Mouse (Mus musculus): Measurements from ENCODE around the gene Bbs9. TPM values are rescaled to one million over a fixed set of nuclear protein-coding genes. Genes with fewer than 3 reads are reported as not detected.
"Not testable (repeated sequence)": the region's sequence is repeated elsewhere in the genome, so short reads cannot be mapped to it uniquely, and the experiment has no call there.

Bbs9 gene
- polyA plus RNA-seq, 1 experiment from 2014 or later, result 20.1 TPM

GRCm38 (mm10) chr9:22824910-22825309, 349.4 kb downstream of the Bbs9 start:
- Histone ChIP-seq H3K9ac (no peak overlapping the region), H3K36me3 (ENCODE audit: poor library complexity, severe bottlenecking) (no peaks in the 10 kb centered on the region), H3K27ac (no peak overlapping the region), H3K4me1 (peaks cover 32% of the 10 kb centered on the region), H3K4me3 (no peak overlapping the region), H3K27me3 (peaks cover 37% of the 10 kb centered on the region), H3K9me3 (replicated peaks) (no peaks in the 10 kb centered on the region), H3K4me2 (no peak overlapping the region)
- no peak for ATAC-seq
- whole genome bisulfite sequencing, result 18% methylated on average over 8 of the region's 8 CpGs

GRCm38 (mm10) chr9:22826571-22826990, 351.1 kb downstream of the Bbs9 start:
- no peaks in the 10 kb centered on the region for H3K9me3 ChIP-seq (replicated peaks)
- peaks cover 32% of the 10 kb centered on the region for H3K4me1 ChIP-seq
- H3K36me3 ChIP-seq (ENCODE audit: poor library complexity, severe bottlenecking), result no peaks in the 10 kb centered on the region
- H3K4me2 ChIP-seq, result no peak overlapping the region
- 14% methylated on average over 3 of the region's 3 CpGs for WGBS
- ATAC-seq, result peak; percentile 87
- H3K27ac ChIP-seq, result no peak overlapping the region
- H3K9ac ChIP-seq, result no peak overlapping the region
- H3K27me3 ChIP-seq, result peaks cover 43% of the 10 kb centered on the region
- H3K4me3 ChIP-seq, result no peak overlapping the region

GRCm38 (mm10) chr9:22827176-22827770, 351.8 kb downstream of the Bbs9 start:
- Histone ChIP-seq H3K4me2 (no peak overlapping the region), H3K36me3 (ENCODE audit: poor library complexity, severe bottlenecking) (no peaks in the 10 kb centered on the region), H3K27ac (no peak overlapping the region), H3K4me1 (peaks cover 32% of the 10 kb centered on the region), H3K9ac (no peak overlapping the region), H3K4me3 (no peak overlapping the region), H3K27me3 (peaks cover 42% of the 10 kb centered on the region), H3K9me3 (replicated peaks) (no peaks in the 10 kb centered on the region)
- 56% methylated on average over 2 of the region's 2 CpGs for WGBS
- no peak for ATAC-seq

GRCm38 (mm10) chr9:22829212-22829960, 353.9 kb downstream of the Bbs9 start:
- Histone ChIP-seq H3K9ac (no peak overlapping the region), H3K4me3 (no peak overlapping the region), H3K27me3 (peaks cover 31% of the 10 kb centered on the region), H3K9me3 (replicated peaks) (no peaks in the 10 kb centered on the region), H3K4me2 (no peak overlapping the region), H3K4me1 (peaks cover 32% of the 10 kb centered on the region), H3K27ac (no peak overlapping the region), H3K36me3 (ENCODE audit: poor library complexity, severe bottlenecking) (no peaks in the 10 kb centered on the region)
- no peak for ATAC-seq
- 76% methylated on average over 21 of the region's 21 CpGs for WGBS

GRCm38 (mm10) chr9:22834994-22835512, 359.5 kb downstream of the Bbs9 start:
- H3K27ac ChIP-seq, result no peak overlapping the region
- peaks cover 8% of the 10 kb centered on the region; the same call in 1 of the 2 replicates for H3K27me3 ChIP-seq
- no peak for ATAC-seq
- WGBS, result 98% methylated on average over 1 of the region's 1 CpGs
- no peaks in the 10 kb centered on the region for H3K36me3 ChIP-seq (ENCODE audit: poor library complexity, severe bottlenecking)
- H3K9me3 ChIP-seq (replicated peaks), result no peaks in the 10 kb centered on the region
- H3K4me3 ChIP-seq, result no peak overlapping the region
- H3K9ac ChIP-seq, result no peak overlapping the region
- H3K4me1 ChIP-seq, result peaks cover 6% of the 10 kb centered on the region
- no peak overlapping the region for H3K4me2 ChIP-seq

- H3K4me1 ChIP-seq, result peaks cover 6% of the 10 kb centered on the region
- no peak overlapping the region for H3K4me3 ChIP-seq
- no peaks in the 10 kb centered on the region; the same call in 1 of the 2 replicates for H3K27me3 ChIP-seq
- no peak for ATAC-seq
- no peaks in the 10 kb centered on the region for H3K36me3 ChIP-seq (ENCODE audit: poor library complexity, severe bottlenecking)
- no peak overlapping the region for H3K9ac ChIP-seq
- no peak overlapping the region for H3K4me2 ChIP-seq
- H3K9me3 ChIP-seq (replicated peaks), result no peaks in the 10 kb centered on the region
- WGBS, result 33% methylated on average over 6 of the region's 6 CpGs
- no peak overlapping the region for H3K27ac ChIP-seq
These were observed 361.5 kb downstream of the Bbs9 start for GRCm38 (mm10) chr9:22837000-22837399.

- Histone ChIP-seq H3K36me3 (ENCODE audit: poor library complexity, severe bottlenecking) (no peaks in the 10 kb centered on the region), H3K9me3 (replicated peaks) (no peaks in the 10 kb centered on the region), H3K27ac (no peak overlapping the region), H3K9ac (no peak overlapping the region), H3K4me1 (peaks cover 6% of the 10 kb centered on the region), H3K4me3 (no peak overlapping the region), H3K4me2 (no peak overlapping the region), H3K27me3 (no peaks in the 10 kb centered on the region; the same call in 1 of the 2 replicates)
- ATAC-seq, result 0 out of 2 replicates have a peak, but pooled peaks have one; percentile 33
- 29% methylated on average over 4 of the region's 4 CpGs for WGBS
These were observed 362.2 kb downstream of the Bbs9 start for GRCm38 (mm10) chr9:22837702-22838210.

GRCm38 (mm10) chr9:22846048-22846447, 370.5 kb downstream of the Bbs9 start:
- H3K36me3 ChIP-seq (ENCODE audit: poor library complexity, severe bottlenecking), result no peaks in the 10 kb centered on the region
- WGBS, result 91% methylated on average over 2 of the region's 2 CpGs
- H3K4me2 ChIP-seq, result no peak overlapping the region

GRCm38 (mm10) chr9:22846783-22847182, 371.3 kb downstream of the Bbs9 start:
- Histone ChIP-seq H3K9me3 (replicated peaks) (no peaks in the 10 kb centered on the region), H3K4me2 (no peak overlapping the region), H3K4me3 (no peak overlapping the region), H3K27ac (no peak overlapping the region), H3K4me1 (0 out of 2 replicates have a peak, but pooled peaks cover 3% of the 10 kb centered on the region), H3K9ac (no peak overlapping the region), H3K36me3 (ENCODE audit: poor library complexity, severe bottlenecking) (no peaks in the 10 kb centered on the region), H3K27me3 (no peaks in the 10 kb centered on the region)
- WGBS, result 81% methylated on average over 1 of the region's 1 CpGs
- no peak for ATAC-seq

More at GRCm38 (mm10) chr9:22846048-22846447, 370.5 kb downstream of the Bbs9 start:
- Histone ChIP-seq H3K9ac (no peak overlapping the region), H3K9me3 (replicated peaks) (no peaks in the 10 kb centered on the region), H3K4me3 (no peak overlapping the region), H3K4me1 (0 out of 2 replicates have a peak, but pooled peaks cover 3% of the 10 kb centered on the region), H3K27me3 (no peaks in the 10 kb centered on the region), H3K27ac (no peak overlapping the region)
- ATAC-seq, result no peak

- H3K4me1 ChIP-seq, result 0 out of 2 replicates have a peak, but pooled peaks cover 3% of the 10 kb centered on the region
- no peaks in the 10 kb centered on the region for H3K36me3 ChIP-seq (ENCODE audit: poor library complexity, severe bottlenecking)
- WGBS, result 64% methylated on average over 3 of the region's 3 CpGs
- H3K4me2 ChIP-seq, result no peak overlapping the region
- no peak overlapping the region for H3K4me3 ChIP-seq
- no peaks in the 10 kb centered on the region for H3K27me3 ChIP-seq
- H3K9me3 ChIP-seq (replicated peaks), result no peaks in the 10 kb centered on the region
- peak; percentile 83 for ATAC-seq
- no peak overlapping the region for H3K9ac ChIP-seq
- H3K27ac ChIP-seq, result peak overlapping the region; percentile 68; the same call in 1 of the 2 replicates
These were observed 373.3 kb downstream of the Bbs9 start for GRCm38 (mm10) chr9:22848800-22849199.

GRCm38 (mm10) chr9:22849212-22849611, 373.7 kb downstream of the Bbs9 start:
- ATAC-seq, result peak; percentile 30; the same call in 1 of the 2 replicates
- WGBS, result 74% methylated on average over 4 of the region's 4 CpGs

GRCm38 (mm10) chr9:22869147-22869546, 393.6 kb downstream of the Bbs9 start:
- not testable (repeated sequence) for H3K4me2 ChIP-seq; H3K4me1 ChIP-seq; H3K9me3 ChIP-seq (replicated peaks); H3K36me3 ChIP-seq (ENCODE audit: poor library complexity, severe bottlenecking); H3K27ac ChIP-seq; H3K27me3 ChIP-seq; ATAC-seq; H3K9ac ChIP-seq; H3K4me3 ChIP-seq
- WGBS, result 64% methylated on average over 4 of the region's 6 CpGs

More at GRCm38 (mm10) chr9:22849212-22849611, 373.7 kb downstream of the Bbs9 start:
- Histone ChIP-seq H3K9ac (no peak overlapping the region), H3K9me3 (replicated peaks) (no peaks in the 10 kb centered on the region), H3K4me1 (0 out of 2 replicates have a peak, but pooled peaks cover 3% of the 10 kb centered on the region), H3K27me3 (no peaks in the 10 kb centered on the region), H3K36me3 (ENCODE audit: poor library complexity, severe bottlenecking) (no peaks in the 10 kb centered on the region), H3K27ac (peak overlapping the region; percentile 68), H3K4me2 (no peak overlapping the region), H3K4me3 (no peak overlapping the region)

All from forebrain, embryonic 13.5 days (tissue).